12 mouse cellular contexts compared by ENCODE assay signal in genomic region chr2:60384763-60385085, GRCm38 (mm10). TPM values are rescaled to one million over a fixed set of nuclear protein-coding genes. Genes with fewer than 3 reads are reported as not detected.
DNase-seq lines count a peak whose midpoint lies in the region; ATAC-seq and TF ChIP-seq lines count a peak whose summit lies in the region.
"Had no signal": no experiment of that assay in that cellular context is flagged by ENCODE, and none has a peak within 500 bp of the region (broad histone marks: within the 10 kb centered on the region; RNA-seq: fewer than 3 reads in every experiment).

No protein-coding gene starts in this region.

- H3K4me2 ChIP-seq in kidney, embryonic 16.5 days (replicated peaks; ENCODE audit: low read depth, low read length) = no peak overlapping the region
- H3K4me2 ChIP-seq: hindbrain, embryonic 13.5 days had no signal

- no peak for ATAC-seq in kidney, embryonic 16.5 days (ENCODE audit: low FRiP score, low TSS enrichment)
- ATAC-seq in megakaryocyte-erythroid progenitor cell, adult 5-6 weeks (replicated peaks; ENCODE audit: low FRiP score, low TSS enrichment, poor library complexity, severe bottlenecking) = peak; percentile 29; the same call in 1 of the 2 replicates
- ATAC-seq: liver, postnatal 0 days had no signal

- no peaks in the 10 kb centered on the region for H3K9me3 ChIP-seq in kidney, embryonic 16.5 days (ENCODE audit: low read length)
- H3K9me3 ChIP-seq: hindbrain, embryonic 13.5 days had no signal

- no peak overlapping the region for H3K4me3 ChIP-seq in kidney, adult 2 months (ENCODE audit: insufficient read depth, low read depth, low read length)
- no peak overlapping the region for H3K4me3 ChIP-seq in kidney, embryonic 16.5 days (ENCODE audit: low read length)
- H3K4me3 ChIP-seq: hindbrain, embryonic 13.5 days; myocyte had no signal

- TF ChIP-seq CTCF in kidney, adult 2 months (conservative IDR thresholded peaks at IDR 0.05; ENCODE audit: insufficient read depth, insufficient read length, low read depth, low read length) = no peak

- no peak overlapping the region for H3K9ac ChIP-seq in kidney, embryonic 16.5 days (replicated peaks; ENCODE audit: low read length)
- H3K9ac ChIP-seq: hindbrain, embryonic 13.5 days; liver, postnatal 0 days had no signal

- peak; percentile 49 for DNase-seq in kidney, adult 2 months
- peak; percentile 38 for DNase-seq in WW6 (ENCODE audit: low read depth, low spot score)
- peak; percentile 25 to 37 for DNase-seq in kidney, adult 8-10 months
- no peak for DNase-seq in layer of hippocampus, adult 8-10 months (ENCODE audit: low spot score in 2 of 2)
- no peak for DNase-seq in retina, embryonic 14.5 days (ENCODE audit: low spot score)
- DNase-seq in embryo, embryonic 11 days = no peak
- DNase-seq: liver, postnatal 0 days; right cerebral cortex, postnatal 4 days had no signal

- no peaks in the 10 kb centered on the region for H3K27me3 ChIP-seq in kidney, adult 2 months (replicated peaks; ENCODE audit: control insufficient read depth, insufficient read depth, low read length)
- peaks cover 2% of the 10 kb centered on the region; the same call in 1 of the 2 replicates for H3K27me3 ChIP-seq in kidney, embryonic 16.5 days (ENCODE audit: insufficient read depth, low read length)

- peaks cover 5% of the 10 kb centered on the region; the same call in 1 of the 2 replicates for H3K4me1 ChIP-seq in kidney, adult 2 months (ENCODE audit: control insufficient read depth, insufficient read depth, low read length)
- 0 out of 2 replicates have a peak, but pooled peaks cover 8% of the 10 kb centered on the region for H3K4me1 ChIP-seq in kidney, embryonic 16.5 days (ENCODE audit: insufficient read depth, low read length)

- no peak overlapping the region for H3K27ac ChIP-seq in kidney, adult 2 months (ENCODE audit: insufficient read depth, low read depth, low read length)
- no peak overlapping the region for H3K27ac ChIP-seq in kidney, embryonic 16.5 days (ENCODE audit: low read length)
- H3K27ac ChIP-seq: hindbrain, embryonic 13.5 days had no signal

- H3K36me3 ChIP-seq in kidney, adult 2 months (ENCODE audit: control insufficient read depth, insufficient read depth, low read length) = no peaks in the 10 kb centered on the region
- H3K36me3 ChIP-seq in kidney, embryonic 16.5 days (ENCODE audit: insufficient read depth, low read length) = no peaks in the 10 kb centered on the region
- H3K36me3 ChIP-seq: hindbrain, embryonic 13.5 days had no signal

- no peak for TF ChIP-seq POLR2A in kidney, adult 2 months (IDR thresholded peaks at IDR 0.05; ENCODE audit: low read depth, low read length)

RNA-seq across cellular contexts. Expression of gene Ly75, which starts 1.6 kb away (rescaled TPM):
- polyA plus RNA-seq in kidney, adult 2 months (2012; rRNA removed) = 0.41 and 0.72 TPM in 2 replicates
- 2.7 and 3.0 TPM in 2 replicates for polyA plus RNA-seq in kidney, embryonic 16.5 days (2015; fragmentation: Nextera tagmentation; extraction: Ambion mirVana)
- total RNA-seq in megakaryocyte-erythroid progenitor cell, adult 5-6 weeks (2014; fragmentation: Nextera tagmentation) = 0.55 and 1.4 TPM in 2 replicates
- total RNA-seq in megakaryocyte-erythroid progenitor cell, adult 5-6 weeks (2017) = 0.80 and 2.4 TPM in 2 replicates
- under 1 TPM; 0.50 to 0.79 (median 0.77) TPM for total RNA-seq in layer of hippocampus, adult 8-10 months (2022)

Comparison
In these comparisons a context has a peak if more than half of its experiments do, and no peak if none do; other contexts are left out.
1. DNase-seq: peak in kidney, adult 2 months (single experiment), WW6 (single experiment) and kidney, adult 8-10 months (2 of 2); none in layer of hippocampus, adult 8-10 months (0 of 2), retina, embryonic 14.5 days (single experiment) and embryo, embryonic 11 days (single experiment).